Mouse (Mus musculus): Measurements from ENCODE around the gene Kntc1.

GRCm38 (mm10) chr5:123708598-123708997, 40.9 kb upstream of the Kntc1 start:
- TF ChIP-seq CTCF (IDR thresholded peaks at IDR 0.05; ENCODE audit: low read depth) (no peak), EP300 (optimal IDR thresholded peaks at IDR 0.05) (no peak)

All from stomach, postnatal 0 days (tissue).